Mouse (Mus musculus): ENCODE results near the gene Ppp1r12c.

GRCm38 (mm10) chr7:4513829-4514712 lies 12.6 kb upstream of the Ppp1r12c start:
- TF ChIP-seq CTCF (IDR thresholded peaks at IDR 0.05; ENCODE audit: low read depth), result no peak
- no peak for TF ChIP-seq EP300 (IDR thresholded peaks at IDR 0.05; ENCODE audit: low read depth)
